Mouse (Mus musculus): ENCODE data around the gene Ugt1a6b.
"Not testable (repeated sequence)": the region's sequence is repeated elsewhere in the genome, so short reads cannot be mapped to it uniquely, and the experiment has no call there.

The Ugt1a6b gene

GRCm38 (mm10) chr1:88125827-88126360 is 22.8 kb downstream of the Ugt1a6b start:
- DNase-seq, result peak; percentile 27

- DNase-seq, result not testable (repeated sequence)
Observed at GRCm38 (mm10) chr1:88129091-88129490, 26.0 kb downstream of the Ugt1a6b start.

DNA sequence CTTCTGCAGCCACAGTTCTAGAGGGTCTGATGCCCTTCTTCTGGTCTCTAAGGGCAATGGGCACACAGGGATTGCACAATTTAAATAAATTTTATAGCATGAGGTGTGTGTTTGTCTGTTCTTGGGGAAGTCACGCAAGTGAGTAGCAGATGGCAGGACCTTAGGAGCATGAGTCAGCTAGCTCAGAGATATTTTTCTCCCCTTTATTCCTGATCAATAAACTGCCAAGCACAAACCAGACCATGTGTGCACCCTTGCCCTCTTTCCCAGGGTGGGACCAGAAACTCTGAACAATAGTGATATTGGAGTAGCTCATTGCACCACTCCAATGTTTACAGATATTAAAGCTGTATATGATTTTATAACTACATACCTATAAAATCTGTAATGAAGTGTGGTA is 27.2 kb downstream of the Ugt1a6b start:
- DNase-seq, result not testable (repeated sequence)

DNA sequence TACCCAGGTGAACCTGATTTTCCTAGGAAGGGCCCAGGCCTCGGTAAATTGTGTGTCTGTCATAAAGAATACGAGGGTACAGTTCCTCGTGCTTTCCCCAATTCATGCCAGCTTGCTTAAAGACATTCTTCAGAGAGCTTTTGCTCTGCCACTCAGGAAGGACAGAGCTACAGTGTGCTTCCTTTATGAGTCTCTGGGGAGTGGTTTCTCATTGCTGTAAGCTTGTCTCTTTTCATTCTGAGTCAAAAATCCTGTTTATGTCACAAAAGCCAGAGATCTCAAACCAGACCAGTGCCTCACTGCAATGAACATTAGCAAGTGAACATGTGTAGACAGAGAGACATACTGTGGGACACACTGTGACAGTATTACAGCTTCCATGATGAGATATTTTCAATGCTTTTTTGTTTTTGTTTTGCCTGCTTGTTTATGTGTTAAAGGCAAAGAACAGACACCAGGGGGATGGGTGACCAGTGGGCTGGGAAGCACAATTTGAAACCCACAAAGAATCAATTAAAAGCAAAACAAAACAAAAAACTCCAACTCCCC is 30.9 kb downstream of the Ugt1a6b start:
- DNase-seq, result no peak

DNA sequence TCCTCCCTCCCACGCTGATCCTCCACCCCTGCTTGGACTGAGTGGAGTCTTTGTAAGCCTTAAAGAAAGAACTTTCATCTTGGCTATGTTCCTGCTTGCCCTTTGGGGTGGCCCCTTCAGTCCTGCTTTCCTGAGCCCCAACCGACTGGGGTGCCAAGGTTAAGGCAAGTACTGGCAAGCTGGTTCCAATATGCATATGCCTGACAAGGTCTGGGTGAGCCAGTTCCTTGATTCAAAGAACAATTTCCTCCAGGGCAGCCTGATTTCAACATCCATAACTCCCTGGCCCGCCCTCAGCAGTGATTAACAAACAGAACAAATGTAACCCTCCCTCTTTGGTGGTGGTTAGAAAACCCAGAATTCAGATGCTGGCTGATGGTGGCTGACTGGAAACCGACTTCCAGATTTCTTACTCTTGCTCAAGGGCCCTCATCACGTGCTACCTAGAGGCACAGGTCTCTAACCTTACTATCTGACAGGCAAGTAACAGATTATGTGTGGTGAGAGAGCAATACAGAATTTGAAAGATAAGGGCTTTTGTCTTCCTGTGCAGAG is 31.5 kb downstream of the Ugt1a6b start, which contains the start of gene Ugt1a6a:
Gene Ugt1a6a, plus strand, starts transcription at position 353 of the 555 bp plus-strand sequence.
- peak; percentile 32 for DNase-seq

DNA sequence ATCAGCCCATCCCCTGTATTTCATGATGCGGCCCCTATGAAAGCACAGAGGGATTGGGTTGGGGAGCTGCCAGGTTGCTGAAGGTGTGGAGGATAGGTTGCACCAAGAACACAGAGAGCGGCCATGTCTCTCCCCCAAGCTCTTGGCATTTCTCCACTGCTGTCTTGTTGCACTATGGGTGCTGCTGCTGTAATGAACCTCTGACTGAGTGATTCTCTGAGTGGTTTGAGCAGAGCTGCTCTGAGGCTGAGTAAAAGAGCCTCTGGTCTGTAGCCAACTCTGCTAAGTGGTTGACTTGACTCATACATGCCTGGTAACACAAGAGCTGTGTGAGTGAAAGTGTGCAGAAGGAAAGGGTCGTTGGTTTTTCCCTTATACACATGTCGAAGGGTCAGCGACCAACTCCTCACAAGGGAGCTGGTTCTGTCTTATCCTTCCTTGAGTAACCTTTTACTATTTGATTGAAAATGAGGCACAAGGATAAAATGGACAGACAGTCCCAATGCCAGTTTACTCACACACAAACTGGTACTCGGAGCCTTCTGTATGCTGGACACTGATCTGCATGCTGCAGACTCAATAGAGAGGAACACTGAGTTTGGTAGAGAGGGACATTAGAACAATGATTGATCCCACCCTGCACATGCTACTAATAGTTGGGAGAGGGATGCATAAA is 32.3 kb downstream of the Ugt1a6b start:
- DNase-seq, result not testable (repeated sequence)

GRCm38 (mm10) chr1:88136646-88137045 is 33.6 kb downstream of the Ugt1a6b start:
- DNase-seq, result peak; percentile 24

GRCm38 (mm10) chr1:88137264-88137663 is 34.2 kb downstream of the Ugt1a6b start:
- no peak for DNase-seq

- DNase-seq, result no peak
Observed at GRCm38 (mm10) chr1:88138145-88138544, 35.1 kb downstream of the Ugt1a6b start.

- peak; percentile 55 for DNase-seq
Observed at GRCm38 (mm10) chr1:88140492-88140891, 37.4 kb downstream of the Ugt1a6b start.

DNA sequence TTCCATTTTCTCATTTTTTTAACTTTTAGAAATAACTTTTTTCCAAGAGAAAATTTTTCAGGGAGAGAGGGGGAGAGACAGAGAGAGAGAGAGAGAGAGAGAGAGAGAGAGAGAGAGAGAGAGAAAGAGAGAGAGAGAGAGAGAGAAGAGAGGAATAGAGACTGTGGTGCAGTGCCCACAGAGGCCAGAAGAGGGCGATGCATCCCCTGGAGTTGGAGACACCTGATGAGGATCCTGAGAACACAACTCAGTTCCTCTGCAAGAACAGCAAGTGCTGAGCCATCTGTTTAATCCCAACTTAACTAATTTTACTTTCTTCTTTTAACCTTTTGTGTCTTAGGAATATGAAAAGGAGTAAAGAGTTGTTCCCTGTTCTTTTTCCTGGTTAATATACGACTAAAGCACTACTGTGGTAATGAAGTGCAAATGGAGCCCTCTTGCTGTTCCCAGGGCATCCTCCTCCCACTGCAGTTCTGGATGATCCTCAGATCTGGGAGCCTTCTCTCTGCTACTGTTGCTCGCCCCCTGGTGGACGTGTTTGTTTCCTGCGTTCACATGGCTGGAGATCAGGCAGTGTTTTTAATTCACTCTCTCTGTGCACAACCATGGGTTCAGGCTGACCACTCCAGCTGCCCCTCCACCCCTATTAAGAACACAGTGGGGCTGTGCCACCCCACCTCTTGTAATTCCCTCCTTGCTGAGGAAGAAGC is 41.1 kb downstream of the Ugt1a6b start:
- peak; percentile 78 for DNase-seq

DNA sequence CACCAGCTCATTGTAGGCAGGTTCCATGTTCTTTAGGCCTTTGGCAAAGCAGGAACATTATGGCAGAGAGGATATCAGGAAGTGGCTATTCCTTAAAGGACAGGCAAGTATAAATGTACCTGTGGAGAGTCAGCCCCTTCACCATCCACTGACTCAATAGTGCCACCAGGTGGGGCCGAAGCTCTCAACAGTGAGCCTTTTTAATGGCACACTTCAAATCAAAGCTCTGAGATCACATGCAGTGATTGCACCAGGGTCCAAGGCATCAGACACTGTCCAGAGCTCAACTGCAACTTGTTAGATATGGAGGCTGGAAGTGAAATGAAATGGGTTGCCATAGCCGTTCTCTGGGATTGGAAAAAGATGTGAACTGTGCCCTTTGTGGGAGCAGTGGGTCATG is 42.2 kb downstream of the Ugt1a6b start:
- peak; percentile 39 for DNase-seq

DNA sequence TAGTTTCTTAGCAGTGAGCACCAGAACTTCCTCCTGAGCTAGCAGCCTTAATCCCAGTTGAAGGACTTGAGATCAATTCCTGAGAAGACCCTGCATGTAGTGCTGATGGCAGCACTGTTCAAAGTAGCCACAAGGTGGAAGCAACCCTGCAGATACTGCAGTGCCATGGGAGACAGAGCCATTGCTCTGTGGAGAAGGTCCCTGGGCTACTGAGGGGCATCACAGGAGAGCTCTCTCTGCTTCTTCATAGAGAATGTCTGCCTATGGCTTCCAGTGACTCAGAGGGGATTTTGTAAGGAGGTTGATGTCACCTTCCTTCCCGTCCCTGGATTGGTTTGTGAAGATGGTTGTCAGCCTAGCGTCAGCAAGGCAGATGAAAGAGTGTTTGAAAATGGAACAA is 47.1 kb downstream of the Ugt1a6b start:
- peak; percentile 40 for DNase-seq

DNA sequence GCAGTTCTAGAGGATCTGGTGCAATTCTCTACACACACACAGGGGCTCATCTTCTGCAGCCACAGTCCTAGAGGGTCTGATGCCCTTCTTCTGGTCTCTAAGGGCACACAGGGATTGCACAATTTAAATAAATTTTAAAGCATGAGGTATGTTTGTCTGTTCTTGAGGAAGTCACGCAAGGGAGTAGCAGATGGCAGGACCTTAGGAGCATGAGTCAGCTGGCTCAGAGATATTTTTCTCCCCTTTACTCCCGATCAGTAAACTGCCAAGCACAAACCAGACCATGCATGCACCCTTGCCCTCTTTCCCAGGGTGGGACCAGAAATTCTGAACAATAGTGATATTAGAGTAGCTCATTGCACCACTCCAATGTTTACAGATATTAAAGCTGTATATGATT is 55.4 kb downstream of the Ugt1a6b start:
- DNase-seq, result no peak

- no peak for DNase-seq
Observed at GRCm38 (mm10) chr1:88165711-88166110, 62.7 kb downstream of the Ugt1a6b start, which contains the start of gene Ugt1a5. Ugt1a5 (plus strand) TSS chr1:88166012.

DNA sequence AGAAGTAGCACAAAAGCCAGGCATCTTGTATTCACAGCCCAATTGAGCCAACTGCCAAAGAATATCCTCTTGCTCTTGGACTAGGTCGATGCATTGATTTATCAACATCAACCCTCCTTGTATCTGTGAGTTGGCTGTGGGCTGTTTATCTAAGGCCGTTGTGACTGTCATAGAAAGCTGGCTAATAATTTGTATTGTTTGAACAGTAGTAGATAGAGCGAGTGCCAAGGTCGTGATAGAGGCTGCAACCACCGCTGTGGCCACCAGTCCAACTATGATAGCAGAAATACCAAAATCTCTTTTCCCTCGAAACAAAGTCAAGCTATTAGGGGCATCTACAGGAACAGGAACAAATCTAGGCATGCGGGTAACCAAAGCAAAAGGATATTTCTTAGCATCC is 69.1 kb downstream of the Ugt1a6b start:
- DNase-seq, result not testable (repeated sequence)

- DNase-seq, result no peak
Observed at GRCm38 (mm10) chr1:88179657-88180056, 76.6 kb downstream of the Ugt1a6b start.

GRCm38 (mm10) chr1:88186325-88186935 is 83.4 kb downstream of the Ugt1a6b start:
- DNase-seq, result no peak

GRCm38 (mm10) chr1:88192136-88192535 is 89.1 kb downstream of the Ugt1a6b start:
- DNase-seq, result no peak

DNA sequence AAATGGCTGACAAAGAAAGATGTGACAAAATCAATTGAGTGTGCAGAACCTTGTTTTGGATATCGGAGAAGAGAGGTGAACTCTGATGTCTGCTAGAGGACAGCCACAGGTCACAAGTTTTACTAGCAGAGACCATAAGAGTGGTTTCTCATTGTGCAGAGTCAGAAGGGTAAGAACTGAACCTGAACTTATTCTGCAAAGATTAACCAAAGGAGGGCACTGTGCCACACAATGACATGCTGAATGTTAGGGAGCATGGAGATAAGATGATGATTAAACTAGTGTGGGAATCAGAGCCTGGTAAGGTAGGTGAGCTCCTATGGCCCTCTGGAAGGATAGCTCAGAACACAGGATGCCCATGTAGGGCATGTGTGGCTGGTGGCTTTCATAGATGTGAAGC is 92.6 kb downstream of the Ugt1a6b start:
- peak; percentile 70 for DNase-seq

GRCm38 (mm10) chr1:88197443-88197842 is 94.4 kb downstream of the Ugt1a6b start:
- DNase-seq, result no peak

GRCm38 (mm10) chr1:88199996-88200395 is 96.9 kb downstream of the Ugt1a6b start:
- DNase-seq, result no peak

DNA sequence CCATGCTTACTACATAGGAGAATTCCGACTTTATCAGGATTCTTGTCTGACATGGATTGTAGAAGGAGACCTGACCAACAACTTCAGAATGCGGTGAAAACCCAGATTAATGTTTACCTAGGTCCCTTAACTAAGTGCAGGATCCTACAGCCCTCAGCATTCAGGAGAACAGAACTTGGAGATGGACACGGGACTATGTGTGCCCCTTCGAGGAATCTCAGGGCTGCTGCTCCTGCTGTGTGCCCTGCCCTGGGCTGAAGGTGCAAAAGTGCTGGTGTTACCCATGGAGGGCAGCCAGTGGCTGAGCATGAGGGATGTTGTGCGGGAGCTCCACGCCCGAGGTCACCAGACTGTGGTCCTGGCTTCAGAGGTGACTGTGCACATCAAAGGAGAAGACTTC is 97.4 kb downstream of the Ugt1a6b start, which contains the start of gene Ugt1a2:
Gene Ugt1a2, plus strand, starts transcription at position 146 of the 400 bp plus-strand sequence.
- peak; percentile 36 for DNase-seq

Measured in kidney, postnatal 10 days (tissue).